Mouse (Mus musculus) midbrain, embryonic 10.5 days (tissue): ENCODE data around the gene Kdm4d. TPM values are rescaled to one million over a fixed set of nuclear protein-coding genes. Genes with fewer than 3 reads are reported as not detected.
A peak's percentile ranks its signal among the peaks of the same experiment; 100 is the strongest.

Source experiments
- DNase-seq: peaks from one replicate; pipeline ENCODE4 v3.0.0-alpha.2; 2017; ENCODE audit warnings: low spot score
- H3K27ac ChIP-seq: fragments of 300-500 bp; sonication (generic); replicated peaks from 2 replicates; pipeline ENCODE4 v1.5.1; 2016; ENCODE audit warnings: mild to moderate bottlenecking
- H3K27me3 ChIP-seq: fragments of 300-500 bp; sonication (generic); 2 replicates; pipeline ENCODE4 v1.6.1; 2016; ENCODE audit warnings: low read depth, mild to moderate bottlenecking; ENCODE audit not compliant: poor library complexity, severe bottlenecking
- H3K36me3 ChIP-seq: fragments of 300-500 bp; sonication (generic); 2 replicates; pipeline ENCODE4 v1.6.1; 2016; ENCODE audit warnings: mild to moderate bottlenecking, moderate library complexity
- H3K4me1 ChIP-seq: fragments of 300-500 bp; sonication (generic); 2 replicates; pipeline ENCODE4 v1.6.1; 2016
- H3K4me3 ChIP-seq: fragments of 300-500 bp; sonication (generic); 2 replicates; pipeline ENCODE4 v1.5.1; 2016; ENCODE audit warnings: mild to moderate bottlenecking, moderate library complexity
- H3K9me3 ChIP-seq: fragments of 300-500 bp; sonication (generic); replicated peaks from 2 replicates; pipeline ENCODE4 v1.6.1; 2016; ENCODE audit warnings: mild to moderate bottlenecking
- WGBS: fragments of 180-500 bp; shearing (Covaris S2); methylation state at CpG from one replicate; pipeline ENCODE4 v1.1.7; 2016; 5-methylcytosine and 5-hydroxymethylcytosine counted together
- polyA plus RNA-seq: library from polyadenylated mRNA; unstranded; fragments of >200 nt; fragmentation: Nextera tagmentation; extraction: Ambion mirVana; gene quantifications from 2 replicates; pipeline ENCODE4 v1.2.1, GENCODE M21; 2016

Kdm4d gene
- polyA plus RNA-seq: 0.10 and 0.15 TPM in 2 replicates

DNA sequence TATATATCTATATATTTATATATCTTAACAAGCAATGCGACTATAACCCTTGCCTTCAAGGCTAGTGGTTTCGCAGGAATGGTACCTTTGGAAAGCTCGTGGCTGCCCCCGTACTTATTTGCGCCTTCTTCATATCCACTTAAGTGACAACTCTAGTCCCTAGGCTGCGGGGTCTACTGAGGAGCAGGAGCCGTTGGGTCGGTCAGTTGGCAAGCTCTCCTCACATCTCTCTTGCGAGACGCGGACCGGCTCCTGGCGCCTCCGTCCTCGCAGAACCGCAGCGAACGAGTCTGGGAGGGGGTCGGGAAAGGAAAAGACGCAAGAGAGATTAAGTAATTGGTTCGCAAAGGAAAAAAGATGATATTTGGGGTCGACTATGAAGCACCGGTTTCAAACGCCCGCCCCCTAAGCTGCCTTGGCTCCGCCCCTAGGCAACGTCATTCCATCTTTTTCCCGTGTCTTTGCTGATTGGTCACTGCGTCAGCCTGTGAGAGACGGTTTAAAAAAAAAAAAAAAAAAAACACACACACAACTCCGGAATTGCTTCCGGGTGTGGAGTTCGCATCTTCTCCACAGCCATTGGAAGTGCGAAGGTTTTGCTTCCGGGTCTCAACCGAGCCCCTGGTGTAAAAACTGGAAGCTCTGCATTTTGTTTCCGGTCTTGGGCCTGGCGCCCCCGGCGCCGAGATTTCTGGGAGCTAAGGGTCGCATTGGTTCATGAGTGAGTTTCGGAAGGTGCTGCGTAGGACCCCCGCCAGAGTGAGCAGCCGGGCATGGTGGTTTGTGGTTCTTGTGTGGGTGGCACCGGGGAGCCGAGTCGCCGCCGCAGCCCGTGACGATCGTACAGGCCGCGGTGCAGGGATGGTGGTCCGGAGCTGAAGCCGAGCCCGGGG lies at the start of gene Kdm4d, which contains the start of gene Cwc15:
Gene Kdm4d, minus strand, starts transcription at position 460 of the 893 bp plus-strand sequence.
Gene Cwc15, plus strand, starts transcription at position 595 of the 893 bp plus-strand sequence.
- no peaks in the 10 kb centered on the region for H3K9me3 ChIP-seq
- H3K27me3 ChIP-seq: no peaks in the 10 kb centered on the region
- peak; percentile 92 for DNase-seq
- under 1% methylated on average over 59 of the region's 59 CpGs for WGBS
- H3K27ac ChIP-seq: peak within 1 kb of the TSS; percentile 86
- peaks cover 33% of the 10 kb centered on the region for H3K36me3 ChIP-seq
- peak within 1 kb of the TSS; percentile 90 for H3K4me3 ChIP-seq
- peaks cover 17% of the 10 kb centered on the region for H3K4me1 ChIP-seq

DNA sequence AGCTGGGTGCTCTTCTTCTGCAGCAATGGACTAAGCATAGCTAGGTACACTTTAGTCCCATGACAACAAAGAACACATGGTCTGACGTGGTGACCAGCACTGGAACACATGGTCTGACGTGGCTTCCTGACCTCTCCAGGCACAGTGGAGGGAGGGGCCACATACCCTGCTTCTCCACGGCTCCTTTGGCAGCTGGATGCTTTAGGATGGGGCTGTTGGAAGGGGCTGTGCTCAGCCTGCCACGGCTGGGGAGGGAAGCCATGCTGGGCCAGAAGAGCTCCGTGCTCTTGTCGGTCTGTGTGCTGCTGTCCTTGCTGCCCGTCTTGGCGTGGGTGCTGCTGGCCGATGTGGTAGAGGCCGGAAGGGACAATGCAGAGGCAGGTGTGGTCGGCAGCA lies 48.1 kb upstream of the Kdm4d start:
- no peak overlapping the region for H3K27ac ChIP-seq

DNA sequence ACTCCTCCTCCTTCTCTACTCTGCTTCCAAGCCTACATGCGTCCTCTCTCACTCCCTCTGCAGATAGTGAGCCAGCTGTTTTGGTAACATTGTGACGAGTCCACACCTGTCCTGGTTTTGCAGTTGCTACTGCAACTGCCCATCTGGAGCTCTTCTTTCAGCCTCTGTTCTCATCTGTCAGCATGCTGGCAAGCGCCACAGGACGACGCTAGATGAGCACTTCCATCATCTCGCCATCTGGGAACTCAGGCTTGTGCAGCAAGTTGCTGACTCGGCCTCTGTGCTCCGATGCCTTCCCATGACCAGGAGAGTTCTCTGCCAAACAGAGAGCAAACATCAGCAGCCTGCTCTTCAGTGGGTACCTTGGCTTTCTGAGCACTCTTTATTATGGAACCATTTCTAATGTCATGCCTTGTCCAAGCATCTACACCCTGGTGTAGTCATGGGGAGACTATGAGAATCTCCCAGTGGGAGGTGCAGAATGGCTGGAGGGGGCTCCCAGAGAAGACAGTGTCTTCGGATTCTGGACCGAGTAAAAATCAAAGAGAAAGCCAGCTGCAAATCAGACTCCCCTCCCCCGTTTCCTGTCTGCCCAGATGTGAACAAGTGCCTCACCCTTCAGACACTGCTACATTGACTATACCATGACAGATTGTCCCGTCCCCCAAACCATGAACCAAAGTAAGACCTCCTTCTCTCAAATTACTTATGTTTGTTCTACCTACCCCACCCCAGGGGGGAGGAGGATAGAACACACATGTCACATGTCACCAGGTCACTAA lies 47.5 kb upstream of the Kdm4d start:
- 87% methylated on average over 12 of the region's 12 CpGs for WGBS
- Histone ChIP-seq H3K27me3 (no peaks in the 10 kb centered on the region), H3K27ac (no peak overlapping the region), H3K9me3 (no peaks in the 10 kb centered on the region), H3K4me3 (no peak overlapping the region), H3K4me1 (peaks cover 4% of the 10 kb centered on the region; the same call in 1 of the 2 replicates), H3K36me3 (peaks cover 97% of the 10 kb centered on the region)
- DNase-seq: no peak

More for the DNA sequence above, 48.1 kb upstream of the Kdm4d start:
- DNase-seq: no peak
- Histone ChIP-seq H3K9me3 (no peaks in the 10 kb centered on the region), H3K4me3 (no peak overlapping the region), H3K4me1 (peaks cover 4% of the 10 kb centered on the region; the same call in 1 of the 2 replicates), H3K27me3 (no peaks in the 10 kb centered on the region), H3K36me3 (peaks cover 98% of the 10 kb centered on the region)
- 82% methylated on average over 11 of the region's 11 CpGs for WGBS

DNA sequence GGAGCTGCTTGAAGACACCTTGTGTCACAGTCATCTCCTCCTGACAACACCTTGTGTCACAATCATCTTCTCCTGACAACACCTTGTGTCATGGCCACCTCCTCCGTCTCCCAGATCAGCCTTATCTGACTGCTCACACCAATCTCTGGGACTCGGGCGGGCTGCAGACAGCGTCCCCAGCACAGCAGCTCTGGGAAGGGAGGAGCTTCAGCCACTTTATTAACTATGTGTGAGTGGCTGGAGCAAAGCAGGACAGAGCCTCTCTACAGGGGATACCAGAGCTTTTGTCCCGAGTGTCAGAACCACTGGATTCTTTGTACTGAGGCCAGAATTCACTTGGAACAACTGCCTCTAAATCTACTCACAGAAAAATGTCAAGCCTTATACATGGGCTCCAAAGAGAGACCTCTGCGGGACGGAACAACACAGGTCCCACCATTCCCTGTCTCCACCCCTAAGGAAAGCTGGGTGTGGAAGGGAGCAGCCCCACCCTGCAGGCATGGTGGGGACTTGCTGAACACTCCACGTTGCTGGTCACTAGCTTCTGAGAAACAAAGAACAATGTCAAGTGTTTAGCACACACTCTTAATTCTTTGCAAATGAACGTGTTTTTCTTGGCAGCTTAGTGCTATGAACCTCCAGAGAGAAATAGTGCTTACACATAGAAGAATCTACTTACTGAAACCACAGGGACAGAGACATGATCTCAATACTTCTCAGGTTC lies 43.9 kb upstream of the Kdm4d start:
- 71% methylated on average over 9 of the region's 9 CpGs for WGBS
- no peak overlapping the region for H3K27ac ChIP-seq
- no peaks in the 10 kb centered on the region for H3K9me3 ChIP-seq
- H3K4me1 ChIP-seq: peaks cover 4% of the 10 kb centered on the region; the same call in 1 of the 2 replicates
- no peak for DNase-seq
- H3K27me3 ChIP-seq: no peaks in the 10 kb centered on the region
- no peak overlapping the region for H3K4me3 ChIP-seq
- H3K36me3 ChIP-seq: peaks cover 95% of the 10 kb centered on the region

DNA sequence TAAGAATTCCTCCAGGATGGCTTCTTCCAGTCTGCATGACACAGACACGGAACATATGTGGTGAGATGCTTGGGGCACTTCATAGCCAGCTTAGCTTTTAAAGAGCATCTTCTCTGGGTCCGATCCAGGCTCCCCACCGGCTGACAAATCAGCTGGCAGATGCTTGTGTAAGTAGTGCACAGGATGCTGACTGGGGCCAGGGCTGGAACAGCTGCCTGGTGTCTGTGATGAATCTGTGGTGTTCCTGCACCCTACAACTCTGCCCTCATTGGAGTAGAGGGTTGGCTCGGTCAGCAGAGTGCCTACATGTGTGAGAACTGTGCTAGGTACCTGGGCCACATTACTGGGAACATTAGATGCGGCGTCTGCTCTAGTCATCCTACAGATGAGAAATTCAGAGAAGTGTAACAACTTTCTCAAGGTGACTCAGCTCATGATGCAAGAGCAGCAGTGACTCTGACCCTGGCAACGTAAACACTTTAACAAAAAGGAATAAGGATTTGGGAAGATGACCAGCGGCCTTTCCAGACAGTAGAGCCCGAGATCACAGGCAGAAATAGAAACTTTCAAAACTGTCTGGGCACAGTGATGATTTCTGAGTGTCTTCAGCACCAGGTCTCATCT lies 34.7 kb upstream of the Kdm4d start:
- no peak for DNase-seq
- Histone ChIP-seq H3K9me3 (no peaks in the 10 kb centered on the region), H3K27ac (no peak overlapping the region), H3K4me3 (no peak overlapping the region), H3K4me1 (peaks cover 21% of the 10 kb centered on the region), H3K27me3 (no peaks in the 10 kb centered on the region), H3K36me3 (peaks cover 13% of the 10 kb centered on the region)
- 89% methylated on average over 9 of the region's 9 CpGs for WGBS

DNA sequence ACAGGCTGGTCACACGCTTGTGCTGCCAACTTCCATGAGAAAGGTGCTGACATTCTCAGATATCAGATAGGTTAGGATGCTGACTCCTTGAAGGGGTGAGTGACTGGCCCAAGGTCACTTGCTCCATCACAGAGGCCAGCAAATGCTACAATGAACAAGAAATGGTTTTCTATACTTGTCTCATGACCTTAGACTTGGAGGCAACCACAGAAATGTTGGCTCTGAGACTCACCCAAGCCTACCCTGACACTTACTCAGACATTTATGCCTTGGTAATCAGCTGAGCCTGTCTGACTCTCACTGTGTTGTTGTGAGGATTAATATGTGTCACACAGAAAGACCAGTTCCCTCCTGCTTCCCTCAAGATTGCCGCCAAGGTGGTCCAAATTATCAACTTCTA lies 33.4 kb upstream of the Kdm4d start:
- Histone ChIP-seq H3K27ac (0 out of 2 replicates have a peak overlapping the region, but pooled peaks have one; percentile 75), H3K36me3 (peaks cover 2% of the 10 kb centered on the region; the same call in 1 of the 2 replicates), H3K9me3 (no peaks in the 10 kb centered on the region), H3K27me3 (no peaks in the 10 kb centered on the region), H3K4me3 (no peak overlapping the region), H3K4me1 (peaks cover 21% of the 10 kb centered on the region)
- 94% methylated on average over 2 of the region's 2 CpGs for WGBS
- DNase-seq: no peak

DNA sequence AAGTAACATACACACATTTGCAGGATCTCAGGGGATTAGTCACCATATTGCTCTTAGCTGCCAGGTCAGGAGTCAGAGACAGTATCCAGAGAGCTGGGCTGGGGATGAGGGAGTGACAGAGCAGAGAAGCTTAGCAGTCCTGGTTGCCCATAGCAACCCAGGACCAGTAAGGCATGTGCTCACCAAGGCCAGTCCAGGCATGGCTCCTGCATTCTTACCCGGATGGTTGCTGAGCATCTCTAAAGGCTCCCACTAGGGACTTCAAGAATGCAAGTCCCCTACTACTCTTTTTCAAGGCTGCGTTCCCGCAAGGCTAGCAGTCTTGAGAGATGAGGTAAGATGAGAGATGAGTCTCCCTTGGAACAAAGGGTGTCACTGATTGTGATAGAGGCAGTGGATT lies 32.0 kb upstream of the Kdm4d start:
- Histone ChIP-seq H3K27ac (peak overlapping the region; percentile 75), H3K36me3 (no peaks in the 10 kb centered on the region), H3K9me3 (no peaks in the 10 kb centered on the region), H3K4me3 (0 out of 2 replicates have a peak overlapping the region, but pooled peaks have one; percentile 7), H3K4me1 (peaks cover 21% of the 10 kb centered on the region), H3K27me3 (no peaks in the 10 kb centered on the region)
- DNase-seq: peak; percentile 64
- 8% methylated on average over 3 of the region's 3 CpGs for WGBS

DNA sequence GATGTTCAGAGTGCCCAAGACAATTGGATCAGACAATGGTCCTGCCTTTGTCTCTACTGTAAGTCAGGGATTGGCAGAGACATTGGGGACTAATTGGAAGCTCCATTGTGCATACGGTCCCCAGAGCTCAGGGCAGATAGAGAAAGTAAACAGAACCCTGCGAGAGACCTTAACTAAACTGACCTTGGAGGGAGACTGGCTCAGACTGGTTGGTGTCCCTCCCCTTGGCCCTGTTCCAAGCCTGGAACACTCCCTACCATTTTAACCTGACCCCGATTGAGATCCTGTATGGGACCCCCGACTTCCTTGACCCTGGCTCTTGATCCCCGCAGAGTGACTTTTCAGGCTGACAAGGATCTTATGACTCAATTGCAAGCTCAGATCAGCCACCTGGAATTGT lies 29.7 kb upstream of the Kdm4d start:
- H3K27ac ChIP-seq: no peak overlapping the region
- no peaks in the 10 kb centered on the region for H3K9me3 ChIP-seq
- no peak overlapping the region for H3K4me3 ChIP-seq
- 83% methylated on average over 5 of the region's 5 CpGs for WGBS
- no peaks in the 10 kb centered on the region for H3K27me3 ChIP-seq
- H3K36me3 ChIP-seq: no peaks in the 10 kb centered on the region
- no peak for DNase-seq
- H3K4me1 ChIP-seq: peaks cover 21% of the 10 kb centered on the region

DNA sequence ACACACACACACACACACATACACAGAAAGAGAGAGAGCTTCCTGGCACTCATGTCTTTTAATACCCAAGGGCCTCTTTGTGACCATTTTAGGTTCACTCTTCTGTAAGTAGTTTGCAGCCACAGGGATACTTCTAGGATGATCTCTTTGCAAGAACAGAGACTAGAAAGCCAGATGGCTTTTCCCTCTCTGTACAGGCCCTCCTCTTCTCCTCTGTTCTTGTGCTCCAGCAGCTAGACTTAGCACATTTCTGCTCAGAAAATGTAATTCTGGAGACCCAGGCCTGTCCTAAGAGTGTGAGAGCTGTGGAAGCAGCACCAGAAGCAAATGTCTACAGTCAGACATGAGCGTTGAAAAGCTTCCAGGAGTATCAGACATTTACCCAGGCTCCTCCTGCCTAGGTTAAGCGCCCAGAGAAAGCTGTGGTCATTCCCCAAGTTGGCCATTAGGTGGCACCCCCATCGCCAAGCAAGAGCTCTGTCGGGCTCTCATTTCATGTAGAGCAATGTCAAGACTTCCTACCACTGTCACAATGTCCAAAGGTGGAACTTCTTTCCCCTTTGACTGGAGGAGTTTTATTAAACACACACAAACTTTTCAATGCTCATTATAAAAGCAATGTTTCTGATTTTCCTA lies 23.2 kb upstream of the Kdm4d start:
- 14% methylated on average over 4 of the region's 4 CpGs for WGBS
- Histone ChIP-seq H3K36me3 (no peaks in the 10 kb centered on the region), H3K4me1 (0 out of 2 replicates have a peak, but pooled peaks cover 8% of the 10 kb centered on the region)

DNA sequence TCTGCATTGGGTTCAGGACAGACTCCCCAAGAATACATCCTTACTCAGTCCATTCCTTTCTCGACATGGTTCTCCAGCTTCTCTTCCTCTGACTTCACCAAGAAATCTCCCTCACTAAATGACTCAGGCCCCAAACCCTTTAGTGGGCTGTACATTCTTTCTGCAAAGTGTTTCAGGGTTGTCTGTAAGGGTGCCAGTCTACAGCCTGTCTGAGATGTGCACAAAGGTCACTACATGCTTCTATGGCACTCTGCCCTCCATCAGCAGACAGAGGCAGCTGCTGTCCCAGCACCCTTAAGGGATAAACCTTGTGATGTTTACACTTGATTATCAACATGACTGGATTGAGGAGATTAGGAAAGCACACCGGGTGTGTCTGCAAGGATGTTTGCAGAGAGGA lies 21.4 kb upstream of the Kdm4d start:
- no peak for DNase-seq
- 51% methylated on average over 2 of the region's 2 CpGs for WGBS
- no peaks in the 10 kb centered on the region for H3K36me3 ChIP-seq

More for the DNA sequence above, 23.2 kb upstream of the Kdm4d start:
- Histone ChIP-seq H3K27me3 (no peaks in the 10 kb centered on the region), H3K4me3 (no peak overlapping the region), H3K27ac (no peak overlapping the region), H3K9me3 (no peaks in the 10 kb centered on the region)
- DNase-seq: peak; percentile 69

DNA sequence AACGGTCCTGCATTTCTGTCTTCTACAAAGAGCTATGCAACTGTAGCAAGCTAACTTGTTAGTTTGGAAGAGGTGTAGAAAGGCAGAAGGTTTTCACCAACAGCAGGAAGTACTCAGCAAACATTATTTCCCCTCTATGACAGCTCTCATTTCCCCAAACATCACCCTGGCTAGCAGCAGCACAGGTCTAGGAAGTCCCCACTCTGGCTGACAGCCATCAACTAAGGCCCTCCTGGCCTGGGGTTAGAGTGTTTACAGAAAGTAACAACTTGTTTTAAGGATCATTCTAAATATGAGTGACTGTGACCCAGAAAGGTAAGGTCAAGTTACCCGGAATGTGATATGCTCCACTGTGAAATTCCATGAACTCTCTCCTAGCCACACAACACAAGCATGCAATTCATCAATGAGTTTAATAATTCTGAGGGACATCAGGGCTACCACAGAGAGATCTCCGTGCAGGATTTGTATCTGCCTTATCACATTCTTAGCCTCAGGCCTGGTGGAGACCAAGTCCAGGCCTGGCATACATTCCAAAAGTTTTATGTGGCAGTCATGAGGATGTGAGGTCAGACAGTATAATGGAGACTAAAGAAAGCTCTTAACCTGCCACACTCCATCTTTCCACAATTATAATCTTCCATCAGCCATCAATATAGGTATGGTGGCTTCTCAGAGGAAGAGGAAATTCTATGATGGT lies 20.8 kb upstream of the Kdm4d start:
- H3K36me3 ChIP-seq: no peaks in the 10 kb centered on the region
- H3K27ac ChIP-seq: no peak overlapping the region
- H3K4me3 ChIP-seq: no peak overlapping the region
- no peak for DNase-seq
- H3K27me3 ChIP-seq: no peaks in the 10 kb centered on the region
- no peaks in the 10 kb centered on the region for H3K9me3 ChIP-seq
- 0 out of 2 replicates have a peak, but pooled peaks cover 8% of the 10 kb centered on the region for H3K4me1 ChIP-seq
- WGBS: 76% methylated on average over 3 of the region's 3 CpGs

More for the DNA sequence above, 21.4 kb upstream of the Kdm4d start:
- H3K9me3 ChIP-seq: no peaks in the 10 kb centered on the region
- H3K4me1 ChIP-seq: 0 out of 2 replicates have a peak, but pooled peaks cover 8% of the 10 kb centered on the region
- H3K4me3 ChIP-seq: no peak overlapping the region
- no peak overlapping the region for H3K27ac ChIP-seq
- H3K27me3 ChIP-seq: no peaks in the 10 kb centered on the region
